Mouse (Mus musculus): ENCODE measurements around the gene Jarid2.
"Not testable (repeated sequence)": the region's sequence is repeated elsewhere in the genome, so short reads cannot be mapped to it uniquely, and the experiment has no call there.

Gene Jarid2

DNA sequence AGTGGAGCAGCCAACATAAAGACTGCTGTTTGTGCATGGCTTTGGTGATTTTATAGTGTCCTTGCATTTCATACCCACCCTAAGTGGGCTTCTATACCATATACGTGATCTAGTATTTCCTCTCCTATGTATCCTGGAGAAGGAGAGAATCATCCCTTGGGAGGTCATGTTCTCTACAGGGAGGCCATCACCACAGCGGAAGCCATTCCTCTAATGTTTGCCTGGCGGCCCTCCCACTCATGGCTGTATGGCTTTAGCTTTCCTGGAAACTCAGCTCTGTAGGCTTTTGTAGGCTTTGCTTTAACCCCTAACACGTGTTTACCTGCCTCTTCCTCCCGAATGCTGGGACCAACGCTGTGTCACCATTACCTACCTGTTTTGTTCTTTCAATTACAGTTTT lies 108.2 kb downstream of the Jarid2 start:
- no peak for ATAC-seq (ENCODE audit: low TSS enrichment)

DNA sequence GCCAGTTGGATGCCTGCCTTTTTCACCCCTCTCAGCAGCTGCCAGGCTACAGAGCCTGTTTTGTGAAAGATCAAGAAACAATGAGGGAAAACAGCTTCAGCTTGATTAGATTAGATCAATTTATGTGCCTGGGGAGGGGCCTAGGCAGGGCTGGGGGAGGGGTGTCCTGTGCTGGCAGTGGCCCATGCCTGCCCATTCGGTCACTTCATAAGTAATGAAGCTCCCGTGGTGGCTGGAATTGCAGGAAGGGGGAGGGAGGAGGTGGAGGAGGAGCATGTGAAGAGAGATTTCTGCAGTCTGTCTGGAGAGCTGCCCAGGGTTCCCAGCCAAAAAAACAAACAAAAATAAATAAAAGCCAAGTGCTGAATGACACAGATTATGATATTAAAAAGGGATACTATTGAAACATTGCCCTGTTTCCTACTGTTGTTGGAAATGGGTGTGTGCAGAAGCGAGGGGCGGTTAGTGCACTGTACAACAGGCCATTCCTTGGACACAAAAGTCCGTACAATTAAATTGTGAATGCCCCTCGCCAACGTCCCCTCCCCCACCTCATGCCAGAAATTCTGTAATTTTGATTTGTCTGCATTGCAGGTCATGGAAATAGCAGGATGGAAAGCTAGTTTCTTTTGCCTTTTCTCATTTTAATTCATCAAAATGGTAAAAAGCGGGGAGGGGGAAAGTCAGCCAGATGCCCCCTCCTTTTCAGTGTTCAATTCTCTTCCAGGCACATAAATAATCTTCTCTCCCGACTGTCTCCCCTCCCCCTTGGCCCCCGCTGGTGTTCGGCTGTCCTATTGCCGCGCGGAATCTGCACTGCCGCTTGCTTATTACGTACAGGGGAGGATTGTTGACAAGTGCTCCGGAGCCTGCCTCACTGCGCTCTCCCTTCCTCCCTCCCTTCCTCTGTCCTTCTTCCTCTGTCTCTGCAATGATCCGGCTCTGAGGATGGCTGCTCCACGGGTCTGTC lies 110.9 kb downstream of the Jarid2 start:
- peak; percentile 98 for ATAC-seq (ENCODE audit: low TSS enrichment)

DNA sequence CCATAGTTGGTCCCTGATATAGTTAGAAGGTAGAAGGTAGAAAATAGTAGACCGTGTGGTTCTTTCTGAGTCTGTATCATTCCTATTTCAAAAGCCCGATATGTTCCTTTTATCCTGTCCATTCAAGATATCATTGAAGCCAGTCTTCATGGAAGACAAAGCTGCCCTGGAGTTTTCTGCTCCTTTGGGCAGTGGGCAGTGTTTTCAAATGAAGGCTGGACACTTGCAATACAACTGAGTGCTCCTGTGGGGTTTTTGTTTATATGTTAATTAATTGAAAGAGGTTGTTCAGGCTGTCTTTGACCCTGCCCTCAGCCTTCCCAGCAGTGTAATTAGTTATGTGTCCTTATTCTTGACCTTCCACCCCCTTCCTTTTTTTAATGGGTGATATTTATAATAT lies 122.2 kb downstream of the Jarid2 start:
- no peak for ATAC-seq (ENCODE audit: low TSS enrichment)

DNA sequence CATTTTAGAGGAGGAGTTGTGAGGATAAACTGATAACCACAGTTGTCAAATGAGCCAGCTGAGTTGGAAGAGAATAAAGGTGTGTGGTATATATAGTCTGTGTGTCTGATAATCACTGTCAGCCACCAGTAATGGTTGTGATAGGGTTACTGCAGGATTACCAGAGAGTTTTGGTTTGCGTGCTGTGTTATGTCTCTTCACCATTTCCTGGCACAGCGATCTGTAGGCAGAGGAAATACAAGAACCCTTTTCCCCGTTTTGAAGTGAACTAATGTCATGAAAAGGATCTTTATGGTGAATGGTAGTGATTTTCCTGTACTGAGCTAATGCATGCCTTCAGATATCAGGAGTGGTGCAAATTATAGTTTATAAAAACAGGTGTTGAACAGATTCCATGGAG lies 122.8 kb downstream of the Jarid2 start:
- no peak for ATAC-seq (ENCODE audit: low TSS enrichment)

DNA sequence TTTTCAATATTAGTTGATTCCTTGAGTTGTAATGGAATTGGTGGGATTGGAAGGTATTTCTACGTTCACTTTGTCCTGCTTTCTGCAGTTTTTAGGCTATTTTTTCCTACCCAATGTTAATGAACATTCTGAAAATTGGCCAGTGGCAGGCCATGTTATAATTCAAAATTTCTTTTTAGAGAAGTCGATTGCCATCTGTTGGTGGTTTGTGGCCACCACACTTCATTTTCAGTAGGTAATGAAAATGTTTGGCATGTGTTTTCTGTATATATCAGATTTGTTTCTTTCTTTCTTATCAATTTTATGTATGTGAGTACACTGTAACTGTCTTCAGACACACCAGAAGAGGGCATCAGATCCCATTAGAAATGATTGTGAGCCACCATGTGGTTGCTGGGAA lies 136.3 kb downstream of the Jarid2 start:
- ATAC-seq (ENCODE audit: low TSS enrichment): no peak

DNA sequence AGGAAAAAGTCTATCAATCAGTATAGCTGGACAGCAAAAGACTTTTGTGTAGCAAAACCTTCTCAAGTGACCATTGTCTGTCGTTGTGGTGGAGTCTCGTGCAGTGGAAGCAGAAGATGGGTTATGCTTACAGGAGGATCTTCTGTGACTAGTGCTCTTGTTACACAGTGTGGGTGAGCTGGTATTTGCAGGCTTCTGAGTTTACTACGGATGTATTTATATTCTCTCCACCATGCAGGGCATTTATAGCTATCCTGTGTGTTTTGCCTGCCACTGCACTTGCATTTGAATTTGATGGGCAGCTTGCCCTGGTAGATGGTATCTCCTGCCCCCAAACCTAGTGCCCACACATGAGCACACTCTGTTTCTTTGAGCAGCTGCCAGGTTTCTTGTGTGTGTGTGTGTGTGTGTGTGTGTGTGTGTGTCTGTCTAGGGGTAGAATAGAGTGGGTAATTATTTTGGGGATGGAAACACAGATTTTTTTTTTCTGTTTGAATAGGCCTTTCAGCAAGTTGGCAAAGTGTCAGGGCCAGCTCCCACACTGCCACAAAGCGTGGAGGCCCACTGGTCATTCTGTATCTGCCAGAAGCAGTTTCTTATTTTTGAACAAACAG lies 138.9 kb downstream of the Jarid2 start:
- peak; percentile 80 for ATAC-seq (ENCODE audit: low TSS enrichment)

DNA sequence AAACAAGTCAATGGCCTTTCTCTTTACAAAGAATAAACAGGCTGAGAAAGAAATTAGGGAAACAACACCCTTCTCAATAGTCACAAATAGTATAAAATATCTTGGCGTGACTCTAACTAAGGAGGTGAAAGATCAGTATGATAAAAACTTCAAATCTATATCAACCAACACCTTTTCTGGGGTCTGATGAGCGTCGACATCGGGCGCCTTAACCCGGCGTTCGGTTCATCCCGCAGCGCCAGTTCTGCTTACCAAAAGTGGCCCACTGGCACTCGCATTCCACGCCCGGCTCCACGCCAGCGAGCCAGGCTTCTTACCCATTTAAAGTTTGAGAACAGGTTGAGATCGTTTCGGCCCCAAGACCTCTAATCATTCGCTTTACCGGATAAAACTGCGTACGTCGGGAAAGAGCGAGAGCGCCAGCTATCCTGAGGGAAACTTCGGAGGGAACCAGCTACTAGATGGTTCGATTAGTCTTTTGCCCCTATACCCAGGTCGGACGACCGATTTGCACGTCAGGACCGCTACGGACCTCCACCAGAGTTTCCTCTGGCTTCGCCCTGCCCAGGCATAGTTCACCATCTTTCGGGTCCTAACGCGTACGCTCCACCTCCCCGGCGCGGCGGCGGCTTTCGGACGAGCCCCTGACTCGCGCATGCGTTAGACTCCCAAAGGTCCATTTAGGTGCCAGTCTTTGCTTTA lies 140.3 kb downstream of the Jarid2 start:
- not testable (repeated sequence) for ATAC-seq (ENCODE audit: low TSS enrichment)

DNA sequence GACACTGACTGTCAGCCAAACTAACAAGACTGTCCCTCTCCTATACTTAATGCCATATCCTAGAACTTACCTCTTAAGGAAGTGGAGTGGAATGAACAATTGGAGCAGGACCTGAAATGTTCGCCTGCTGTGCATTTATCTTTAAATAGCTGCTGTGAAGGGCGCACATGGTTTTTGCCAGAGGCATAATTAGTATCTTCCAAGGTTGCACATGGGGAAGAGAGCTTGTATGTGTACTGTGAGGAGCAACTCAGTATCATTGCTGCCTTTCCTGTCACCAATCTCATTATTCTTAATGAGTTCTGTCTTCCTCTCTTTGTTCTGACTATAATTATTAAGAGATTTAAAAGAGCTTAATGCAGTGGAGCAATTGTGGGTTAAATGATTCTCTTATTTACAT lies 147.5 kb downstream of the Jarid2 start:
- ATAC-seq (ENCODE audit: low TSS enrichment): no peak

DNA sequence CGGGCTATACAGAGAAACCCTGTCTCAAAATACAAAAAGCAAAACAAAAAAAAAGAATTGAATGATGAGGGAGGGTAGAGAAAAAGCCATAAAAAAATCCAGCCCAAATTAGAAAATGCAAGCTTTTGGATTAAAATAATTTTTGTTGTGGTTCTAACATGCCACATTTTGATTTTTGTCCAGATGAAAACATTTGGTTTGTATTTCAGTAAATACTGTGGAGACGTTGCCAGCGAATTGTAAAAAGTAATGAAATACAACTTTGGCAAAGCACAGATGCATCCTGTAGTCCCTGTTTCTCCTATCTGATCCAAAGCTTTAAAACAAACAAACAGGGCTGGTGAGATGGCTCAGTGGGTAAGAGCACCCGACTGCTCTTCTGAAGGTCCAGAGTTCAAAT lies 151.7 kb downstream of the Jarid2 start:
- ATAC-seq (ENCODE audit: low TSS enrichment): no peak

DNA sequence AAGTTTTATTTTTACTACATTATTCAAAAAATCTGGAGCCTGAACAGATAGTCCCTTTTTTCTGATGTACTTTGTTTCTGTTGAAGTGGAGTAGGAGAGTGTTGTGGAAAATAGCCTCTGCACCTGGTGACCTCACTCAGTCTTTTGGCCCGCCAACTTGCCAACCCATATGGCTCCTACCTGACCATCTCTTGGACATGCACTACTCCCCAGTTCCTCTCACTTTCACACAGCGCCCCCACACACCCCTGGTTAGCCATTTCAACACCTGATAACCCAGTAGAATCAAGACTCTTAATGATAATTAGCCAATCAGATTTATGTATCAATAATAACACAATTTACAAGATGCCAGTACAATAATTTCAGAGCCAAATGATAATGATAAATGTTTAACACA lies 156.9 kb downstream of the Jarid2 start:
- no peak for ATAC-seq (ENCODE audit: low TSS enrichment)

DNA sequence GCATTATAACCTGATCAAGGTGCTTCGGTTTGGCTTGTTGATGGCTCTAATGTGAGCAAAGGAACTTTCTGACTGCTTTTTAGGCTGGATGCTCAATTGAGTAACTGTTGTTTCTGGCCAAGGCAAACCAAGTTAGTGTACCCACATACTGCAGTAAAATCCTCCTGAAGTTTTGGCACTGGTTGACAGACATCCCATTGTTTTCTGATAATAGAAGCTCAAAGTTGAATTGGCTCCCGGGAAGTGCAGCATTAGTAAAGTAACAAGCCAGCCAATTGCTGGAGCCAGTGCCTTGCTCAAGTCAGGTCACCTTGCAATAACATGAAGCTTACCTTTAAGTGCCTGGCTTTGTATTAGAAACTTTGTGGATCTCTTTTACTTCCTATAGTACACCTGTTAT lies 161.3 kb downstream of the Jarid2 start:
- ATAC-seq (ENCODE audit: low TSS enrichment): no peak

DNA sequence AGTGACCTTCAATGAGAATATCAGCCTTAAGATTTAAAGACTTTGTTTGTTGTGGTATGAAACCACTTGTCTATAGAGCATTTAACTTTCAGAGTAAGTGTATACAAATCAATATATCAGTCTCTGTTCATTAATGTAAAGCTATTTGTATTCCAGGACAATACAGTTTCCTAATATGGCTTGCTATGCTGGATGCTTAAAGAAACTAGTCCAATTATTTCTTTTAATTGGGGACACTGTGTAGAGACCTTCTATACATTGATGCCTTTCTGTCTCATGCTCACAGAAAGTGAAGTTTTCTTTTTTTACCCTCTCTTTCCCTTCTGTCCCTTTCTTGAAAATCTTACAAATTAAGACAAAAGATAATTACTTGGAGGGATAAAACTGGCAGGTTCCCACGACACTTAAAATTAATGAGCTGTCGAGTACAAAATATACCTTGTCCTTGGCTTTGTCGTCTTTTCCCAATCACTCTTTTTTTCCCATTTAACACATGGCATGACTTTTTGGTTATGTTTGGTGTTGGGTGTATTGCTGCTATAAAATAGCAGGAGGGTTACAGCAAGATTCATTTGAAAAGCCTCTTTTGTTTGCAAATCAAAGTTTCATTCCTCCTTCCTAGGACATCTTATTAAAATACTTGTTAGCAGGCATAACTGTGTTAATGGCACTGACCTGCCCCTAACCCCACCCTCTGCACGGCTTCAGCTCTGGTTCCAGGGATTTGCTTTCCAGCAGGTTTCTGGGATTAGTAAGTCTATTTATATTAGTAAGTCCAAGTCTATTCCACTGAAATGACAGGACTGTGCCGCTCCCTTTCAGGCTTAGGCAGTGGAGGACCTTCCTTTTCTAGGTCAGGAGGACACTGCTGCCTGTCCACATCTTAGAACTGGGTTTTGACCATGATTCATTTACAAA lies 162.8 kb downstream of the Jarid2 start:
- ATAC-seq (ENCODE audit: low TSS enrichment): no peak

DNA sequence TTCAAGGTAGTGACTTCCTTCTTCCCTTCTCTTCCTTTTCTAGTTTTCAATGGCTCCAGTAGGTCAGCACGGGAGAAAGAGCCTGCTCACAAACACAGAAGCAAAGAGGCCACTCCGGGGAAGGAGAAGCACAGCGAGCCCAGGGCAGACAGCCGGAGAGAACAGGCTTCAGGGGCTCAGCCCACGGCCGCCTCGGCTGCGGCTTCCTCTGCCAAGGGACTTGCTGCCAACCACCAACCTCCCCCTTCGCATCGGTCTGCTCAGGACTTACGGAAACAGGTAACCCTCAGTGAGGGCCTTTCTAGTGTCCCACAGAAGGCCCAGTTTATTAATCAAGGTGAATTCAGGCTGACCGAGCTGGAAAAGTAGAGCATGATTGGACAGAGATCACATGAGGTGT lies 166.9 kb downstream of the Jarid2 start:
- no peak for ATAC-seq (ENCODE audit: low TSS enrichment)

DNA sequence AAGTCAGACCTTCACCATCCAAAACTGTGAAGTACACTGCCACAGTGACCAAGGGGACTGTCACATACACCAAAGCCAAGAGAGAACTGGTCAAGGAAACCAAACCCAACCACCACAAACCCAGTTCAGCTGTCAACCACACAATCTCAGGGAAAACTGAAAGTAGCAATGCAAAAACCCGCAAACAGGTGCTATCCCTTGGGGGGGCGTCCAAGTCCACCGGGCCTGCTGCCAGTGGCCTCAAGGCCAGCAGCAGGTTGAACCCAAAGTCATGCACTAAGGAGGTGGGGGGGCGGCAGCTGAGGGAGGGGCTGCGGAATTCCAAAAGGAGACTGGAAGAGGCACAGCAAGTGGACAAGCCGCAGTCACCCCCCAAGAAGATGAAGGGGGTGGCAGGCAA lies 173.0 kb downstream of the Jarid2 start:
- ATAC-seq (ENCODE audit: low TSS enrichment): no peak

DNA sequence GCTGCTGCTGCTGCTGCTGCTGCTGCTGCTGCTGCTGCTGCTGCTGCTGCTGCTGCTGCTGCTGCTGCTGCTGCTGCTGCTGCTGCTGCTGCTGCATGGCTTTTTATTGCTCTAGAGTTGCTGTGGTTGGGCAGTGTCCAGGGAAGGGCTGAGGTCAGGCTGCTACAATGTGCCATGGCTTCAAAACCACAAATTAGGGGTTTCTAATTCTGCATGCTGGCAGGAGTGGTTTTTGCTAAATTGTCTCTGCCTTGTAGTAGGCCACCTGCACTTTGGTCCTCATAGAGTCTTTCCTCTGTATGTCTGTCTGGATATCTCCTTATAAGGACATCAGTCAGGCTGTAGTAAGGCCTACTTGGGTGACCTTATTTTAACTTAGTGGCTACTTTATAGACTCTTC lies 174.1 kb downstream of the Jarid2 start:
- ATAC-seq (ENCODE audit: low TSS enrichment): no peak

DNA sequence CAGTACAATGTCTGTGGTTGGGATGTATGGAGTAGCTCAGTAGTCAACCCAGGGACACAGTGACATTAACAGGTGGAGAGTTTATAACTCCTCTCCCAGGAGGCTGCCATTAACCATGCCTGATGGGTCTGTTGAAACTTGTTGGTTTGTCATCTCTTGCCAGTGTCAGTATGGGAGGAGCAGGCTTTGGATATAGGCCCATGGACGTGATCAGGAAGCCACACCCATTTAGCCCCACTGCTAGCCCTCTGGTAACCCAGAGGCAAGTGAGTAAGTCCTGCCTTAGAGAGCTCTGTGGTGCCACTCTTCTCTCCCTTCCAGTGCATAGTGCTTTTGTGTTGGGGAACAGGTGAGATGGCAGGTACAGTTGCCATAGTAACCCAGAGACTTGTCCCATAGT lies 175.0 kb downstream of the Jarid2 start:
- no peak for ATAC-seq (ENCODE audit: low TSS enrichment)

DNA sequence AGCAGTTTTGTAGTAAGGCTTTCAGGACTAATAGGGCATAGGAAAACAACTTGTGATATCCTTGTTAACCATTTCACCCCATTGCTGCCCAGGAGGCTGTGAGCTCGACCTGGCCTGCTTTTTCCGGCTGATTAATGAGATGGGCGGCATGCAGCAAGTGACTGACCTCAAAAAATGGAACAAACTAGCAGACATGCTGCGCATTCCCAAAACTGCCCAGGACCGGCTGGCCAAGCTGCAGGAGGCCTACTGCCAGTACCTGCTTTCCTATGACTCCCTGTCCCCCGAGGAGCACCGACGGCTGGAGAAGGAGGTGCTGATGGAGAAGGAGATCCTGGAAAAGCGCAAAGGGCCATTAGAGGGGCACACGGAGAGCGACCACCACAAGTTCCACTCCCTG lies 176.9 kb downstream of the Jarid2 start:
- ATAC-seq (ENCODE audit: low TSS enrichment): no peak

DNA sequence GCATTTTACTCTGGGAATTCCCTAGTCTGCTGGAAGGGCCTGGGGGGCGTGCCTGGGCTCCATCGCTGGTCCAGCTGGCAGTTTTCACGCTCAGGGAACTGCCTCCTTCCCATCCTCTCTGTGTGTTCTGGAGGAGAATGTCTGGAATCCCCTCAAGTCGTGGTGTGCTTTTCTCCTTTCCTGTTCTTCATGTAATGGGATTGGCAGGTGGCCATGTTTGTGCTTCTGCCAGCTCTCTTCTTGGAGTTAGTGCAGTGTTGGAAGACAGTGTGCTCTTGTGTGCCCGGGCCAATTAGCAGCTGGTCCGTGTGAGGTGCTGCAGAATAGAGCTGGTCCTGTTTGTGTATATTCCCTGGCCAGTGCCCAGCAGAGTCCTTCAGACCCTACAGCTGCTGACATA lies 178.4 kb downstream of the Jarid2 start:
- ATAC-seq (ENCODE audit: low TSS enrichment): peak; percentile 91

DNA sequence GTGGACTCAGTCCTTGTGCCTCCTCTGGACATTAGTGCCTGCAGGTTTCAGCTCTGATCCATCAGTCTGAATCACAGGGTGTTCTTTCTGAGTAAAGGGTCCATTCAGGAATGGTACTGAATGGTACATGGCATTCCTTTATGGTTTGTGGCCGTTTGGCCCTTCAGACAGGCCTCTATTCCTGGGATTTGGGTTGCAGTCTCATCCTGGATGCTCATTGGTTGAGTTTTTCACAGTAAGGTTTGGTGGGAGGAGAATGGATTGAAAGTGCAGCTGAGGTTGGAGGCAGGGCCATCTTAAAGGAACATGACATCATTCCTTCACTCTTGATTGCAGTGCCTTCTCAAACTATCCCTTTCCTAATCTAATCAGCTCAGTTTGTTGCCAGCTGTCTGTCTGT lies 179.5 kb downstream of the Jarid2 start:
- ATAC-seq (ENCODE audit: low TSS enrichment): no peak

DNA sequence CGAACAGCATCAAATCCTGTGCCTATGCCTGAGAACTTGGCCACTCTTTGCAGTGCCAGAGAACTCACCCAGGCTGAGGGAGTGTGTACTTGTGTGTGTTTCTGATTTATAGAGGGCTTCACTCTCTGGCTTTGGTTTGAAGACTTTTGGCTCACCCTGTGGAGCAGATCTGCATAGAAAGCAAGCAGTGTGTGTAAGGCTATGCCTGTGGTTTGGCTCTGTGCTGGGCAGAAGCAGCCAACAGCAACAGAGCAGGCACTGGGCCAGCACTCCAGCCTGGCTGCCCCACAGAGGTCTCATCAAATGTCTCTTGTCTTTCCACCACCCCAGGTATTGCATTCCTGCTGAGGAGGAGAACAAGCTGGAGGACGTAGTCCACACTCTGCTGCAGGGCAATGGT lies 183.6 kb downstream of the Jarid2 start:
- no peak for ATAC-seq (ENCODE audit: low TSS enrichment)

DNA sequence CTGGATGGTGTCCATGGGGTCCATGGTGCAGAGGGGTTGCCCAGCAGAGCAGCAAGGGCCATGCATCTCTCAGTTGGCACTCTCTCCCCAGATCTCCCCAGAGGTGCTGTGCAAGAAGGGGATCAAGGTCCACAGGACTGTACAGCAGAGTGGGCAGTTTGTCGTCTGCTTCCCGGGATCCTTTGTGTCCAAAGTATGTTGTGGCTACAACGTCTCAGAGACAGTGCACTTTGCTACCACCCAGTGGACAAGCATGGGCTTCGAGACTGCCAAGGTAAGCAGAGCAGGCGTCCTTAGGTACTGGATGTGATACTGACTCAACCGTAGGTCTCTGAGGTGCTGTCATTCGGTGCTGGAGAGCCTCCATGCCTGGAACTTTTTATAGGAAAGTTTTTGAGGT lies 184.3 kb downstream of the Jarid2 start:
- no peak for ATAC-seq (ENCODE audit: low TSS enrichment)

DNA sequence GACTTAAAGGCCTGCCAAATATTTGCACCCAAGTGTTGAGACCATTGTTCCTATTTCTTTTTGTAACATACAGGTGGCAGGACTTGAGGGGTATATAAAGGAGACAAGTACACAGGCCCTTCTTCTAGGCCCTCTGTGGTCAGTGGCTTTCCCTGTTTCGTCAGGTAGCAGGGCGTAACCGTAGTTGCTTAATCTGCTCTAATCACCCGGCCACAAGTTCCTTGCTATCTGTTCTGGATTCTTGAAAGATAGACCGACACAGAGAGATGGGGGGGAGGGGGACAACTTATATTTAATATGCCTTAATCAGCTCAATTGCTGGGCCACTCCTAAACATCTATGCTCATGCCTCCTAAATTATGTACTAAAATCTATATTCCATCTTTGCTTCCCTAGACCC lies 186.1 kb downstream of the Jarid2 start:
- no peak for ATAC-seq (ENCODE audit: low TSS enrichment)
